Mouse (Mus musculus): ENCODE results near the gene Tnfrsf23. TPM values are rescaled to one million over a fixed set of nuclear protein-coding genes. Genes with fewer than 3 reads are reported as not detected.

Gene Tnfrsf23
- 1 to 10 TPM; 1.3 to 1.6 TPM for total RNA-seq (2021)
- long read RNA-seq, experiment 1: 0 reads
- long read RNA-seq, experiment 2: 0 reads

GRCm38 (mm10) chr7:143685359-143686067, at the start of gene Tnfrsf23:
TSS of gene Tnfrsf23 (minus strand) at chr7:143685872.
- no peak for TF ChIP-seq CTCF (conservative IDR thresholded peaks at IDR 0.05)
- DNase-seq (ENCODE audit: low spot score in 2 of 2): peak; percentile 63 to 79
- H3K27ac ChIP-seq: no peak within 1 kb of the TSS
- H3K4me3 ChIP-seq: peak within 1 kb of the TSS; percentile 55

GRCm38 (mm10) chr7:143733746-143734145, 48.1 kb upstream of the Tnfrsf23 start:
- TF ChIP-seq CTCF (conservative IDR thresholded peaks at IDR 0.05): no peak
- H3K4me3 ChIP-seq: no peak overlapping the region
- H3K27ac ChIP-seq: no peak overlapping the region
- no peak for DNase-seq (ENCODE audit: low spot score in 2 of 2)

- TF ChIP-seq CTCF (conservative IDR thresholded peaks at IDR 0.05): no peak
These were observed 44.2 kb upstream of the Tnfrsf23 start for GRCm38 (mm10) chr7:143729886-143730285.

GRCm38 (mm10) chr7:143726396-143726795, 40.7 kb upstream of the Tnfrsf23 start:
- Histone ChIP-seq H3K4me3 (no peak overlapping the region), H3K27ac (no peak overlapping the region)
- TF ChIP-seq CTCF (conservative IDR thresholded peaks at IDR 0.05): peak; percentile 26
- no peak for DNase-seq (ENCODE audit: low spot score in 2 of 2)

More at GRCm38 (mm10) chr7:143729886-143730285, 44.2 kb upstream of the Tnfrsf23 start:
- no peak overlapping the region for H3K27ac ChIP-seq
- DNase-seq (ENCODE audit: low spot score in 2 of 2): no peak
- H3K4me3 ChIP-seq: no peak overlapping the region

- DNase-seq (ENCODE audit: low spot score in 2 of 2): no peak
- H3K4me3 ChIP-seq: no peak overlapping the region
- no peak overlapping the region for H3K27ac ChIP-seq
- TF ChIP-seq CTCF (conservative IDR thresholded peaks at IDR 0.05): no peak
These were observed 38.2 kb upstream of the Tnfrsf23 start for GRCm38 (mm10) chr7:143723841-143724240.

DNA sequence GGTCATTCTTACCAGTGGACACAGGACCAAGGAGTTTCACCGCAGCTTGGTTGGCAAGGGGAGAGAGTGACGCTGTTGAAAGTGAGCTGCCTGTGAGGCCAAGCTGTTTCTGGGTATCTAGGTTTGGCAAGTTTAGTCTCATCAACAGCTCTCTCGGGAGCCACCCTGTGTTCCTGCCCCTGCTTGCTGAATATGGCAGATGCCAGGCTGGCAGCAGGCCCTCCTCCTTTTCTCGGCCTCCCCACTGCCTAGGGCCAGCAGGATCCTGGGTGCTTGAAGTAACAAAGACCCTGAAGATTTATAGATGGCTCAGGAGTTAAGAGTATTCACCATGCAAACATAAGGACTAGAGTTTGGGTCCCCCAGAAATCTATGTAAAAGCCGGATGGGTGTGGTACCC, 37.0 kb upstream of the Tnfrsf23 start:
- no peak for TF ChIP-seq CTCF (conservative IDR thresholded peaks at IDR 0.05)
- DNase-seq (ENCODE audit: low spot score in 2 of 2): peak; percentile 33 to 41
- H3K4me3 ChIP-seq: no peak overlapping the region
- no peak overlapping the region for H3K27ac ChIP-seq

DNA sequence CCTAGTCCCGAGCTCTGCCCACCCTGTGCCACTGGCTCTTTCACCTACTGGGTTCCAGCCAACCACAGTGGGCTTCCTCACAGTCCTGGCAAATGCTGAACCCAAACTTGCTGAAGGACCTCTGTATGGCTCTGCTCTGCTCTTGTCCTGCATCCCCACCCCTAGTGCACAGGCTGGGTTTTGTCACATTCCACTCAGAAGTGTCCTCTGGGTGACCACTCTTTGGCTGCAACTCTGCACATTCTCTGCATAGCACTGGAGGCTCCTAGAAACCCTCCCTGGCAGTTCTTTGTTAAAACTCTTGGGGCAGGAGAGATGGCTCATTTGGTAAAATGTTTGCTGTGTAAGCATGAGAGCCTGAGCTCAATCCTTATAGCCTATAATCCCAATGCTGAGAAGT, 32.1 kb upstream of the Tnfrsf23 start:
- H3K27ac ChIP-seq: no peak overlapping the region
- DNase-seq (ENCODE audit: low spot score in 2 of 2): no peak
- no peak overlapping the region for H3K4me3 ChIP-seq
- TF ChIP-seq CTCF (conservative IDR thresholded peaks at IDR 0.05): no peak

DNA sequence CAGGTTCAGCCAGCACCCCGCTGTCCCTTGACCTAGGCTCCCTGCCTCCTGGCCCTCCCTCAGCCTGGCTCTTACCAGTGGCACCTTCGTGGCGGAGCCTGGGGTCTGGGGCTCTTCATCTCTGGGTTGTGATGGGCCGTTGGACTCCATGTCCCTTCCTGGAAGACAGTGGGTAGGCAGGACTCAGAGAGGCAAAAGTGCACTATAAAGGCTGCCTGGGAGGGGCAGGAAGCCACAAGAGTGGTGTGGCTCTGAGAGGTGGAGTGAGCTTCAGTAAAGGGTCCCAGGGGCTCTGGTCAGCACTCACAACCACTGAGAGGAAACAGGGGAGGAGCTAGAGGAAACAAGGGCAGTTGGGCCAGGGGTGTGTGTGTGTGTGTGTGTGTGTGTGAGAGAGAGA, 27.7 kb upstream of the Tnfrsf23 start:
- Histone ChIP-seq H3K27ac (no peak overlapping the region), H3K4me3 (no peak overlapping the region)
- no peak for TF ChIP-seq CTCF (conservative IDR thresholded peaks at IDR 0.05)
- DNase-seq (ENCODE audit: low spot score in 2 of 2): no peak

DNA sequence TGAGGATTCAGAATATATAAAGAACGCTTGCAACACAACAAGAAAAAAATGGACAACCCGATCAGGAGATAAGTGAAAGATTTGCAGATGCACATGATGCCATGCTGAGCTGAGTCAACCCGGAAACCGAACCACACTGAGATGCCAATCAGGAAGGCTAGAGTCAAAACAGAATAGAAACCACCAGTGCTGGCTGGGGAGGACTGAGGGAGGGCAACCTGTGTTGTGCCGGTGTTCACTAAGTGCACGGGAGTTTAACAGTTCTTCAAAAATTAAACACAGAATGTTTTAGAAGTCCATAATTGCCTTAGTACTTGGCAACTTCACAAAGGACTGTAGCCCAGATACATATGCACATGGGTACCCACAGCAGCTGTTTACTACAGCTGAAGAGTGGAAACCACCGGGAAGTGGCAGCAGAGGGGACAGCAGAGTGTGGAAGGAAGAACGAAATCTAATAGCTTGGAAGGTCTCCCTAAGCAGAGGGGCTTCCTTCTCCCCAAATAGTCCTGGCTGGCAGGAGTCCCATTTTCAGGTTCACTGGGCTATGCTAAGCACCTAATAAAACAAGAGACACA, 27.2 kb upstream of the Tnfrsf23 start:
- TF ChIP-seq CTCF (conservative IDR thresholded peaks at IDR 0.05): no peak
- no peak for DNase-seq (ENCODE audit: low spot score in 2 of 2)
- no peak overlapping the region for H3K4me3 ChIP-seq
- H3K27ac ChIP-seq: no peak overlapping the region

GRCm38 (mm10) chr7:143712023-143712422, 26.4 kb upstream of the Tnfrsf23 start:
- Histone ChIP-seq H3K27ac (no peak overlapping the region), H3K4me3 (no peak overlapping the region)
- no peak for TF ChIP-seq CTCF (conservative IDR thresholded peaks at IDR 0.05)
- no peak for DNase-seq (ENCODE audit: low spot score in 2 of 2)

DNA sequence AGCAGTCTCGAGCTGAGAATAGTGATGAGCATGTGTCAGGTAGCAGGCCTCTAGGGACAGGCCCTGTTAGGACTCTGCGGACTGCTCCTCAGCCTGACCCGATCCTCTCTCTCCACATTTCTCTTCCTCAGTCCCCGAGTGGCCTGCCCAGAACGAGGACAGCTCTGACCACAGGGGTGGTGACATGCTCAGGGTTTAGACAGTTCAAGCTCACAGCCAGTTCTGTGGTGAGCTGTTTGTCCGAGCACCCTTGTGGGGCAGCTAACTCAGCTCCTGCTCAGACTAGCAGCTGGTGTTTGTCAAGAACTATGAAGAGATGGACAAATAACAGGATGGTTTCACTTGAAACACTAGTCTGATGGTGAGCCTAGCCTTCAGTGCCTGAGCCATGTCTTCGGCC, 25.7 kb upstream of the Tnfrsf23 start:
- no peak for DNase-seq (ENCODE audit: low spot score in 2 of 2)
- no peak for TF ChIP-seq CTCF (conservative IDR thresholded peaks at IDR 0.05)
- Histone ChIP-seq H3K27ac (no peak overlapping the region), H3K4me3 (no peak overlapping the region)

DNA sequence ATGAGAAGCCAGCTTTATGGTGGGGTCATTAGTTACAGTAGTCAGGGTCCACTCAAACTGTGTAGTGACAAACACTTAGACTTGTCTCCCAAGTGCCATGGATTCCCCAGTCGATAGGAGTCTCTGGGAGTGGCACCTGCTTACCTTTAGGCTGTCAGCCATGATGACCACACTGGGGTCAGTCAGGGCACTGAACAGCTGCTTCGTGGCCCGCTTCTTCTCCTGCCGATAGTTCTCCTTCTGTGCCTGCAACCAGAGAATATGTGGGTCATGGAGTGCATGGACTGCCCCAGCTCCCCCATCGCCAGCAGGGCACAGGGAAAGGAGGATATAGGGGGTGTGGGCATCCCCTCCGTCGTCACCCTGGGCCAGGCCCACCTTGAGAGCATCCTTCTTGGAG, 23.7 kb upstream of the Tnfrsf23 start:
- TF ChIP-seq CTCF (conservative IDR thresholded peaks at IDR 0.05): no peak
- Histone ChIP-seq H3K27ac (no peak overlapping the region), H3K4me3 (no peak overlapping the region)
- DNase-seq (ENCODE audit: low spot score in 2 of 2): no peak

DNA sequence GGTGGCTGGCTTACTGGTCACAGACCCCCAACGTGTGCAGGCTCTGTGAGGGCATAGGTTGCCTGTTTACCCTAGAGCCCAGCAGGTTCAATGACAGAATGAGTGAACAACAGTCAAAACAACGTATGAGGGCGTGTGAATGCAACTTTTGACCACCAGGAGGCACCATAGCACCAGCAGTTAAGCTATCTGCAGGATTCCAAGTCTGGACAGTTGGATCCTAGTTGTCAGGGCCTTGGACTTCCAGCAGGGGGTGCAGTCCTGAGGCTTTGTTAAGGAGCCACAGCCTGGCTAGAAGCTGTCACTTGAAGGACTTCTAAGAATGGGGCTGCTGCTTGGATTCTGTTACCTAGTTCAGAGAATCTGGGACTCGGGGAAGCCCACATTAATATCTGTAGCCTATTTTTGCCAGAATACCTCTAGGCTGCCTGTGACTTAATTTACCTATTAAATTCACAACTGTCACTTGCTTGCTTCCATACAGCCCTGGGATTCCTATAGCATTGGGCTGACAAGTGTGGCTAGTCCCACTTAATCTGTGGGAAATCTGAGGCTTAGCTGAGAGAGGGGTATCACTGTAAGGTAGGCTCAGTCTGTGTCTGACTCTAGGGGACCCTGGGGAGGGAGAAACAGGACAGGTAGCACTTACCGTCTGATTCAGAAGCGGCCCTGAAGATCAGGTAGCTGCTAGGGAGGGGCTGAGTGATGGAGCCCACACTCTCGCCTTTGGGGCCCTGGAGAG, 21.2 kb upstream of the Tnfrsf23 start:
- no peak overlapping the region for H3K27ac ChIP-seq
- no peak overlapping the region for H3K4me3 ChIP-seq
- peak; percentile 98 for TF ChIP-seq CTCF (conservative IDR thresholded peaks at IDR 0.05)
- peak; percentile 92 to 94 for DNase-seq (ENCODE audit: low spot score in 2 of 2)
